Mouse (Mus musculus): ENCODE results near the gene Nacad. TPM values are rescaled to one million over a fixed set of nuclear protein-coding genes. Genes with fewer than 3 reads are reported as not detected.
A peak's percentile ranks its signal among the peaks of the same experiment; 100 is the strongest.
"Not testable (repeated sequence)": the region's sequence is repeated elsewhere in the genome, so short reads cannot be mapped to it uniquely, and the experiment has no call there.

Nacad gene
- polyA plus RNA-seq (2014; fragmentation: Nextera tagmentation; extraction: Ambion mirVana) = 88.5 and 100.0 TPM in 2 replicates

DNA sequence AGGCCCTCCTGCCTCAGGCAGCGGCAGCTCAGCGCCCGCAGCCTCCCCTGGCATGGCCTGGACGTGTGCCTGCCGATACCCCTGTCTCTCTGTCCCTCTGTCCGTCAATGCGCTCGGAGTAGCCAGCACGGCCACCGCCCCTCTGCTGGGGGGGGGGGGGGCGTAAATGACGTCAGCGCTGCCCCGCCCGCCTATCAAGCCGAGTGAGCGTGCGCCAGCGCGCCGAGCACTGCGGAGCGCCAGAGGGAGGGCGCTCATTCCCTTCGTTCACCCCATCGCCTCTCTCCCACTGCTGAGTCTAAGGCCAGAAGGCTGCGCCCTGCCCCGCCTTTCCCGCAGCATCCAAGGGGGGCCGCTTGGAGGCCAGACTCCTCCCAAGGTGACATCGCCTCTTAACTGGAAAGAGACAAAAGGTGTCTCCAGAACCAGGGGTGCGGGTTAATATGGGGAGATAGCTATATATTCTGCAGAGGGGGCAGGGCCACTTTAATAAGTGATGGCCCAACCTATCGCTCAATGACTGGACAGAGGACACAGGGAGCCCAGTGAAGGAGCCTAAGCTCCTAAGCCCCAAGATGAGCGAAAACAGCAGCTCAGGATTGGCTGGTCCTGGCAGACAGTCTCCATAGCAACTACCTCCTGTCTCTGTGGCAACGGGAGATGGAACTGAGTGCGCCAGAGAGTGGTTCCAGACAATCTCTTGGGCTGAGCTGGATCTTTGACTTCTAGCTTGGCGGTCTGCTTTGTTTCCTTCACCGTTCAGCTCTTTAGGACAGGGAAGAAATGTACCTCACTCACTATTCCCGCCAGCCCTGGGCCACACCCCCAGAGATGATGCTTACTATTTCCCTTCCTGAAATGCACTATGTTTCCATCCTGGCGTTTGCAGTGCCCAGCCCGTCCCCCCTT lies at the start of gene Nacad:
TSS of gene Nacad (minus strand) at position 563 of the 909 bp plus-strand sequence.
- Histone ChIP-seq H3K27ac (replicated peaks; ENCODE audit: low read depth, low read length) (peak within 1 kb of the TSS; percentile 98), H3K4me2 (ENCODE audit: low read length) (peak within 1 kb of the TSS; percentile 98), H3K36me3 (ENCODE audit: control insufficient read depth, insufficient read depth, low read length) (peaks cover 31% of the 10 kb centered on the region), H3K4me3 (replicated peaks; ENCODE audit: low read depth, low read length) (peak within 1 kb of the TSS; percentile 59), H3K9ac (replicated peaks; ENCODE audit: low read length) (peak within 1 kb of the TSS; percentile 78), H3K9me3 (ENCODE audit: control insufficient read depth, low read length) (no peaks in the 10 kb centered on the region), H3K27me3 (ENCODE audit: control insufficient read depth, insufficient read depth, low read length) (no peaks in the 10 kb centered on the region), H3K4me1 (ENCODE audit: control insufficient read depth, insufficient read depth, low read length) (peaks cover 38% of the 10 kb centered on the region)
- WGBS = under 1% methylated on average over 38 of the region's 41 CpGs
- DNase-seq = peak; percentile 93
- ATAC-seq (ENCODE audit: low FRiP score, low TSS enrichment) = peak; percentile 90

DNA sequence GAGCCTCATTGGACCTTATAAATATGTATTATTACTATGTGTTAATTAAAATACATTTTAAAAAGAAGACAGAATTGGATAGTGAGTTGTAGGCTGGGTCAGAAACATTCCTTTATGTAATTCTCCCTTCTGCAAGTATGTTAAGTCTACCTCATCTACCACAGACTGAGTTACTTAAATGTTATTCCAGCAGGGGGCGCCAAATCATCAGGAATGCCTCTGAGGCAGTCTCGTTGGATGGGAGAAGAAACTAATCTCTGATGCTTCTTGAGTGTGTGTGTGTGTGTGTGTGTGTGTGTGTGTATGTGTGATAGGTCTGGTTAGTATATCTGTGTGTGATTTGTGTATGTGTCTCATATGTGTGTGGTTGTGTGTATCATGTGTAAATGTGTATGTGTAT lies 49.0 kb upstream of the Nacad start:
- no peak overlapping the region for H3K4me3 ChIP-seq (replicated peaks; ENCODE audit: low read depth, low read length)
- no peaks in the 10 kb centered on the region for H3K9me3 ChIP-seq (ENCODE audit: control insufficient read depth, low read length)
- H3K9ac ChIP-seq (replicated peaks; ENCODE audit: low read length) = no peak overlapping the region
- no peak overlapping the region for H3K4me2 ChIP-seq (ENCODE audit: low read length)
- H3K36me3 ChIP-seq (ENCODE audit: control insufficient read depth, insufficient read depth, low read length) = no peaks in the 10 kb centered on the region
- H3K4me1 ChIP-seq (ENCODE audit: control insufficient read depth, insufficient read depth, low read length) = 0 out of 2 replicates have a peak, but pooled peaks cover 8% of the 10 kb centered on the region
- 0% methylated on average over 2 of the region's 2 CpGs for WGBS
- H3K27ac ChIP-seq (replicated peaks; ENCODE audit: low read depth, low read length) = no peak overlapping the region
- no peaks in the 10 kb centered on the region for H3K27me3 ChIP-seq (ENCODE audit: control insufficient read depth, insufficient read depth, low read length)
- peak; percentile 97 for DNase-seq
- ATAC-seq (ENCODE audit: low FRiP score, low TSS enrichment) = peak; percentile 71

DNA sequence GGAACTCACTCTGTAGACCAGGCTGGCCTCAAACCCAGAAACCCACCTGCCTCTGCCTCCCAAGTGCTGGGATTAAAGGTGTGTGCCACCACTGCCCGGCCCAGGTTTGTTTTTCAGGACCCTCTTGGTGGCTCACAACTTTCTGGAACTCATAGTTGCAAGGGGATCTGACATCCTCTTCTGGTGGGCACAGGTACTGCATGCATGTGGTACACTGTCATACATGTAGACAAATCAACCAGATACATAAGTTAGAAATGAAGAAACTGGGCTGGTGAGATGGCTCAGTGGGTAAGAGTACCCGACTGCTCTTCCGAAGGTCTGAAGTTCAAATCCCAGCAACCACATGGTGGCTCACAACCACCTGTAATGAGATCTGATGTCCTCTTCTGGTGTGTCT lies 47.1 kb upstream of the Nacad start:
- H3K36me3 ChIP-seq (ENCODE audit: control insufficient read depth, insufficient read depth, low read length); ATAC-seq (ENCODE audit: low FRiP score, low TSS enrichment); H3K4me2 ChIP-seq (ENCODE audit: low read length); DNase-seq; H3K4me1 ChIP-seq (ENCODE audit: control insufficient read depth, insufficient read depth, low read length); H3K27ac ChIP-seq (replicated peaks; ENCODE audit: low read depth, low read length); H3K4me3 ChIP-seq (replicated peaks; ENCODE audit: low read depth, low read length); H3K27me3 ChIP-seq (ENCODE audit: control insufficient read depth, insufficient read depth, low read length); H3K9ac ChIP-seq (replicated peaks; ENCODE audit: low read length); H3K9me3 ChIP-seq (ENCODE audit: control insufficient read depth, low read length): not testable (repeated sequence)
- 80% methylated on average over 3 of the region's 3 CpGs for WGBS

DNA sequence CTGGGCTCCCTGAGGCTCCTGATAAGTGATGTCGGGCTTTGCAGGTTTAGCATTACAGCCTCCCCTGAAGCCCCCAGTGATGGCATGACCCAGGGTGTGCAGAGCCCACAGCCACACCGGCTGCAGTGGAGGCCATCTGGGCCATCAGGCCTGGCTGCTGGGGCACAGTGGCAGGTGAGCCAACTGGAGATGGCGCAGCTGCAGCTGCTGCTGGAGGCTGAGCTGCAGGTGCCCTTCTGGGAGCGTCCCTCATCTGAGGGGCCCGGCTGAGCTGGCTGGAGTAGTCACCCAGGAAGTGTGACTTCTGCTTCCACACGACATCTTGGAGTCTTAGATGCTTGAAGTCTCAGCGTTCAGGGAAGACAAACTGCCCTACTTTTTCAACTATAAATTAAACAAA lies 44.7 kb upstream of the Nacad start:
- Histone ChIP-seq H3K4me3 (replicated peaks; ENCODE audit: low read depth, low read length) (no peak overlapping the region), H3K9me3 (ENCODE audit: control insufficient read depth, low read length) (no peaks in the 10 kb centered on the region), H3K4me2 (ENCODE audit: low read length) (no peak overlapping the region), H3K27ac (replicated peaks; ENCODE audit: low read depth, low read length) (no peak overlapping the region), H3K36me3 (ENCODE audit: control insufficient read depth, insufficient read depth, low read length) (no peaks in the 10 kb centered on the region), H3K4me1 (ENCODE audit: control insufficient read depth, insufficient read depth, low read length) (no peaks in the 10 kb centered on the region), H3K9ac (replicated peaks; ENCODE audit: low read length) (no peak overlapping the region), H3K27me3 (ENCODE audit: control insufficient read depth, insufficient read depth, low read length) (no peaks in the 10 kb centered on the region)
- WGBS = 75% methylated on average over 7 of the region's 7 CpGs
- DNase-seq (no peak), ATAC-seq (ENCODE audit: low FRiP score, low TSS enrichment) (no peak)

DNA sequence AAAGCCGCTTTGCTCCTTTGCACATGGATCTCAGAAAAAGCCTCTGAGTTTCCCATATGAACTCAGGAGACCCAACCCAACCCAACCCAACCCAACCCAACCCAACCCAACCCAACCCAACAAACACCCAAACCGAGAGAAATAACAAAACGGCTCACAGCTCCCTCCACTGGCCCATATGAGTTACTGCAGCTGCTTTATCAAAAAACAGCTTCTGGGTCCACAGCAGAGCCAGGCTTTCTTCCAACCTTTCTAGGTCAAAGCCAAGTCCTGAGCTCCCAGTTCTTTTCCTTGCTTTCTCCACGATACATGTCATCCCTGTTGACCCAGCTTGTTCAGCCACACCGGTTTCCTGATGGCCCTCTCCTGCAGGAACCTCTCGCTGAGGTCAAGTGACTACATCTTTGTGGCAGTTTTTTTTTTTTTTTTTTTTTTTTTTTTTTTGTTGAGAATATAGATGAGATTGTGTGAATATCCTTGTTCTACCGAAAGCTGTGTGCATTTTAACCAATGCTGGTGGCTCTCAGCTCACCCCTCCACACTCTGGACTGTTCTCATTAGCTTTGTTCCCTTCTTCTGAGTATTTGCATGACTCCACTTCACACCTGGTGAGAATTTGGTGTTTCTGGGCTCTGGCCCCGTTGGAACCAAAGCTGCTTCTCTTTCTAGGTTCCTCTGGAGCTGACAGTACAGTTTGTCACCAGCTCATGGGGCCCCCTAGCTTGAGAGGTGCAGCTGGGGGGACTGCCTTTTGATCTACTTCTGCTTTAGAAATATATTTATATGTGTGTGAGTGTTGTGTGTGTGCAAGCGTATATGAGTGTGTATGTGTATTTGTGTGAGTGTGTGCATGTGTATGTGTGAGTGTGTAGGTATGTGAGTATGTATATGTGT lies 42.2 kb upstream of the Nacad start:
- Histone ChIP-seq H3K4me1 (ENCODE audit: control insufficient read depth, insufficient read depth, low read length) (no peaks in the 10 kb centered on the region), H3K4me3 (replicated peaks; ENCODE audit: low read depth, low read length) (no peak overlapping the region), H3K9me3 (ENCODE audit: control insufficient read depth, low read length) (no peaks in the 10 kb centered on the region), H3K27ac (replicated peaks; ENCODE audit: low read depth, low read length) (no peak overlapping the region), H3K36me3 (ENCODE audit: control insufficient read depth, insufficient read depth, low read length) (no peaks in the 10 kb centered on the region), H3K4me2 (ENCODE audit: low read length) (no peak overlapping the region), H3K9ac (replicated peaks; ENCODE audit: low read length) (no peak overlapping the region), H3K27me3 (ENCODE audit: control insufficient read depth, insufficient read depth, low read length) (no peaks in the 10 kb centered on the region)
- no peak for DNase-seq
- WGBS = 65% methylated on average over 9 of the region's 9 CpGs
- no peak for ATAC-seq (ENCODE audit: low FRiP score, low TSS enrichment)

DNA sequence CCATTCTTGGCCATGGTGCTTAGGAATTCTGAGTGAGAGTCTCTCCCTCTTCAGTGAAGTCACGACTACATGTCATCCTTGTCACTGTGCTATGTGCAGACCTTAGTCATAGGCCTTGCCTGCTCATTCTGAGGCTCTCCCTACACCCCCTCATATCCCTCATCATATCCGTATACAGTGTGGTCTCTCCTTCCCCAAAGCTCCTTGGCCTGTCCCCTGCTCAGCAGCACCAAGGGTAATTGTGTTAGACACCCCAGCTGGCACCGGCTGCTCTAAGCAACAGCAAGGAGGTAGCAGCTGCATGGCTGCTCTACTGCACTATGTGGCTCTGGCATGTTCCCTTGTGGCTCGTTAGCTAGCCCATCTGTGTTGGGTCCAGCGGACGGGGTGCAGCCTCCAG lies 38.7 kb upstream of the Nacad start:
- Histone ChIP-seq H3K27me3 (ENCODE audit: control insufficient read depth, insufficient read depth, low read length) (no peaks in the 10 kb centered on the region), H3K4me1 (ENCODE audit: control insufficient read depth, insufficient read depth, low read length) (no peaks in the 10 kb centered on the region), H3K36me3 (ENCODE audit: control insufficient read depth, insufficient read depth, low read length) (no peaks in the 10 kb centered on the region), H3K4me2 (ENCODE audit: low read length) (no peak overlapping the region), H3K9ac (replicated peaks; ENCODE audit: low read length) (no peak overlapping the region), H3K9me3 (ENCODE audit: control insufficient read depth, low read length) (no peaks in the 10 kb centered on the region), H3K4me3 (replicated peaks; ENCODE audit: low read depth, low read length) (no peak overlapping the region), H3K27ac (replicated peaks; ENCODE audit: low read depth, low read length) (no peak overlapping the region)
- no peak for DNase-seq
- WGBS = 64% methylated on average over 6 of the region's 6 CpGs
- peak; percentile 31; the same call in 1 of the 2 replicates for ATAC-seq (ENCODE audit: low FRiP score, low TSS enrichment)

DNA sequence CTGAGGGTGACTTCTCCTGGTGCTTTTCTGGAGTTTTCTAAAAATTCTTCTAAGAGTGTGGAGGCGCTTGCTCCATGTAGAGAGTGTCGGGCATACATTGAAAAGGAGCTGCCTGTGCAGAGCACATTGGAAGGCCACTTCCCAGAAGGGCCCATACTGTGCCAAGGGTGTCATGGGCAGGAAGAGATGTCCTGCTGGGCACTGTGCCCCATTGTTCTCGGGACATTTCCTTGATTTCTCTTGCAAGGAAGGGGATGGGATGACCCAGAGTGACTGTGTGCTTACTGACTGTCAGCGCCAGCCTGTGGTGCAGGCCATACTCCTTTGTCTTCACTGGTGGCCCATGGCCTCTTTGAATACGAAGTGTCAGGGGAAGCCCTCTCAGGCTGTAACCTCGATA lies 33.2 kb upstream of the Nacad start:
- H3K9me3 ChIP-seq (ENCODE audit: control insufficient read depth, low read length) = no peaks in the 10 kb centered on the region
- H3K4me2 ChIP-seq (ENCODE audit: low read length) = no peak overlapping the region
- no peak for DNase-seq
- no peak for ATAC-seq (ENCODE audit: low FRiP score, low TSS enrichment)
- no peaks in the 10 kb centered on the region for H3K36me3 ChIP-seq (ENCODE audit: control insufficient read depth, insufficient read depth, low read length)
- H3K27me3 ChIP-seq (ENCODE audit: control insufficient read depth, insufficient read depth, low read length) = no peaks in the 10 kb centered on the region
- no peaks in the 10 kb centered on the region for H3K4me1 ChIP-seq (ENCODE audit: control insufficient read depth, insufficient read depth, low read length)
- H3K4me3 ChIP-seq (replicated peaks; ENCODE audit: low read depth, low read length) = no peak overlapping the region
- H3K27ac ChIP-seq (replicated peaks; ENCODE audit: low read depth, low read length) = no peak overlapping the region
- H3K9ac ChIP-seq (replicated peaks; ENCODE audit: low read length) = no peak overlapping the region
- 79% methylated on average over 6 of the region's 6 CpGs for WGBS

DNA sequence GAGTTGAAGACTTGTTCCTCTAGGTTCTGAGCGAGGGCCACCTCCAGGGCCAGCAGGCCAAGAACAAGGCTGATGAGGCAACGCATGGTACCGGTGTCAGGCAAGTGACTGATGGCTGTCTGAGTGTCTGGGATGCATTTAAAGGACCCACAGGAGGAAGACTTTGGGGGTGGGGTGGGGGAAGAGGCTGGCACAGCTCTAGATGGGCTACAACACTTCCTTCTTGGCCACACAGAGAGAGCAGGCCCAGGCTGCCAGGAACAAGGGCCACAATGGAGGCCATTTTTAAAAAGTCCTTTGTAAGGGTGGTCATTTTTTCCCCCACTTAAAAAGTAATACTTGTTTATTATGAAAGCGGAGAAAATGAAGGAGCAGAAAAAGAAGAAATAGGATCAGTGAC lies 32.7 kb upstream of the Nacad start, which contains the start of gene Wap:
TSS of gene Wap (minus strand) at position 101 of the 400 bp plus-strand sequence.
- DNase-seq (no peak), ATAC-seq (ENCODE audit: low FRiP score, low TSS enrichment) (no peak)
- Histone ChIP-seq H3K4me1 (ENCODE audit: control insufficient read depth, insufficient read depth, low read length) (no peaks in the 10 kb centered on the region), H3K27me3 (ENCODE audit: control insufficient read depth, insufficient read depth, low read length) (no peaks in the 10 kb centered on the region), H3K4me2 (ENCODE audit: low read length) (no peak within 1 kb of the TSS), H3K9me3 (ENCODE audit: control insufficient read depth, low read length) (no peaks in the 10 kb centered on the region), H3K4me3 (replicated peaks; ENCODE audit: low read depth, low read length) (no peak within 1 kb of the TSS), H3K27ac (replicated peaks; ENCODE audit: low read depth, low read length) (no peak within 1 kb of the TSS), H3K36me3 (ENCODE audit: control insufficient read depth, insufficient read depth, low read length) (no peaks in the 10 kb centered on the region), H3K9ac (replicated peaks; ENCODE audit: low read length) (no peak within 1 kb of the TSS)
- WGBS = 86% methylated on average over 4 of the region's 4 CpGs

All from midbrain, embryonic 14.5 days (tissue).